ENCODE assay signal across 20 mouse cellular contexts in the genomic region with DNA sequence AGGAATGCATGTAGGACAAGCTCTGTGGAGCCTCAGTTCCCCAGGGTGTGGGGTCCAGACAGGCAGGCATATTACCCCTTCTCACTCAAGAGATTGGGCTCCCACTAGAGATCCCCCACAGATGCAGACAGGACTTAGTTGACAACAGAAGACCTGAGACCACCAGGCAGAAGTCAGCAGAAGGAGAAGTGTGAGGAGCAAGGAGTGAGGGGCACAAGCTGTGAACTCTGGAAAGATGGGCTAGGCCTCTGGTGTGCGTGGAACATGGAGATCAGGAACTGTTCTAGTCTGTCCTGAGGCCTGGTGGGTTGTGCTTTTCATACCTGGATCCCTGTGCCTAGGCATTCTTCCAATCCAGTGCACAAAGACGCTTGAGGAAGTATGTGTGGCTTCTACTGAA.
"Had no signal": no experiment of that assay in that cellular context is flagged by ENCODE, and none has a peak within 500 bp of the region (broad histone marks: within the 10 kb centered on the region; RNA-seq: fewer than 3 reads in every experiment).

No protein-coding gene starts in this region.

- DNase-seq: kidney, postnatal 25 days; layer of hippocampus, adult 9-11 months; liver, postnatal 0 days; lung, embryonic 14.5 days; right cerebral cortex, adult 18-20 months; right cerebral cortex, postnatal 14 days; right cerebral cortex, postnatal 4 days; thymus, adult 18-20 months; thymus, postnatal 36 days had no signal

- H3K4me2 ChIP-seq: limb, embryonic 12.5 days; lung, embryonic 14.5 days; midbrain, embryonic 12.5 days; midbrain, embryonic 15.5 days; neural tube, embryonic 12.5 days; neural tube, embryonic 15.5 days had no signal

- H3K9ac ChIP-seq: limb, embryonic 12.5 days; liver, embryonic 14.5 days; liver, postnatal 0 days; lung, embryonic 14.5 days; midbrain, embryonic 12.5 days; midbrain, embryonic 15.5 days; neural tube, embryonic 12.5 days; neural tube, embryonic 15.5 days had no signal

- H3K4me1 ChIP-seq: limb, embryonic 12.5 days; neural tube, embryonic 12.5 days had no signal

- H3K27ac ChIP-seq: kidney, postnatal 0 days; layer of hippocampus, adult 2 months; limb, embryonic 12.5 days; liver, embryonic 14.5 days; macrophage; midbrain, embryonic 12.5 days; midbrain, embryonic 15.5 days; neural tube, embryonic 12.5 days; neural tube, embryonic 15.5 days; stomach, postnatal 0 days had no signal

- H3K27me3 ChIP-seq: midbrain, embryonic 15.5 days had no signal

- H3K36me3 ChIP-seq: limb, embryonic 12.5 days; midbrain, embryonic 12.5 days; midbrain, embryonic 15.5 days; neural tube, embryonic 12.5 days; neural tube, embryonic 15.5 days had no signal

- H3K4me3 ChIP-seq: layer of hippocampus, adult 2 months; limb, embryonic 12.5 days; midbrain, embryonic 12.5 days; midbrain, embryonic 15.5 days; neural tube, embryonic 12.5 days; neural tube, embryonic 15.5 days had no signal

- H3K9me3 ChIP-seq: limb, embryonic 12.5 days; midbrain, embryonic 12.5 days; midbrain, embryonic 15.5 days; neural tube, embryonic 12.5 days; neural tube, embryonic 15.5 days had no signal

- ATAC-seq: liver, postnatal 0 days; lung, postnatal 0 days had no signal
